Mouse (Mus musculus) R1 (cell line): Measurements from ENCODE around the gene Blvrb.

ENCODE experiments used
- DNase-seq: peaks from one replicate; pipeline ENCODE4 v3.0.0-alpha.2; 2018; ENCODE audit warnings: low read depth, low spot score

Blvrb gene

GRCm38 (mm10) chr7:27480927-27481626 lies 33.3 kb downstream of the Blvrb start:
- DNase-seq, result no peak

DNA sequence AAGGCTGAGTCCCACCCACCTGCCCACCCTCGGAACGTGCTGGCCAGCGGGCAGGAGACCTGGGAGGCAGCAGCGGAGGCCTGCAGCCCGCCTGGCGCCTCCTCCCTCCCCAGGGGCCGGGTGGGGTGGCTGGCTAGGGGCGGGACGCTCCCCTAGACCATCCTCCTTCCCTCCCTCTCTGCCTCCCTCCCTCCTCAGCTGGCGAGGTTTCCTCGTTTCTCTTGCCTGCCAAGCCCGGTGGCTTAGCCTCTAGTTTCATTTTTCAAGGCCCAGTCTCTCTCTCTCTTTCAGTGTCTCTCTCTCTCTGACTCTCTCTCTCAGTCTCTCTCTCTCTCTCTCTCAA lies 33.8 kb downstream of the Blvrb start:
- DNase-seq, result peak; percentile 56

DNA sequence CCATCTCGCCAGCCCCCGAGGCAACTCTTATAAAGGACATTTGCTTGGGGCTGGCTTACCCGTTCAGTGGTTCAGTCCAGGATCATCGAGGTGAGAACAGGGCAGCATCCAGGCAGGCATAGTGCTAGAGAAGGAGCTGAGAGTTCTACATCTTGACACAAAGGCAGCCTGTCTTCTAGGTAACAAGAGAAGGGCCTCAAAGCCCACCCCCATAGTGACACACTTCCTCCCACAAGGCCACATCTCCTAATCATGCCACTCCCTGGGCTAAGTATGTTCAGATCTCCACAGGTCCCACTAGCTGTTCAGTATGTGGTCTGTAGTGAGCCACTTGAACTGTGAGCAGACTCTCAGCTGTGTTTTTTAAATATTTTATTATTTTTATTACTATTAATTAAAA lies 36.1 kb downstream of the Blvrb start:
- DNase-seq, result peak; percentile 73

GRCm38 (mm10) chr7:27486102-27486769 lies 38.5 kb downstream of the Blvrb start:
- no peak for DNase-seq

DNA sequence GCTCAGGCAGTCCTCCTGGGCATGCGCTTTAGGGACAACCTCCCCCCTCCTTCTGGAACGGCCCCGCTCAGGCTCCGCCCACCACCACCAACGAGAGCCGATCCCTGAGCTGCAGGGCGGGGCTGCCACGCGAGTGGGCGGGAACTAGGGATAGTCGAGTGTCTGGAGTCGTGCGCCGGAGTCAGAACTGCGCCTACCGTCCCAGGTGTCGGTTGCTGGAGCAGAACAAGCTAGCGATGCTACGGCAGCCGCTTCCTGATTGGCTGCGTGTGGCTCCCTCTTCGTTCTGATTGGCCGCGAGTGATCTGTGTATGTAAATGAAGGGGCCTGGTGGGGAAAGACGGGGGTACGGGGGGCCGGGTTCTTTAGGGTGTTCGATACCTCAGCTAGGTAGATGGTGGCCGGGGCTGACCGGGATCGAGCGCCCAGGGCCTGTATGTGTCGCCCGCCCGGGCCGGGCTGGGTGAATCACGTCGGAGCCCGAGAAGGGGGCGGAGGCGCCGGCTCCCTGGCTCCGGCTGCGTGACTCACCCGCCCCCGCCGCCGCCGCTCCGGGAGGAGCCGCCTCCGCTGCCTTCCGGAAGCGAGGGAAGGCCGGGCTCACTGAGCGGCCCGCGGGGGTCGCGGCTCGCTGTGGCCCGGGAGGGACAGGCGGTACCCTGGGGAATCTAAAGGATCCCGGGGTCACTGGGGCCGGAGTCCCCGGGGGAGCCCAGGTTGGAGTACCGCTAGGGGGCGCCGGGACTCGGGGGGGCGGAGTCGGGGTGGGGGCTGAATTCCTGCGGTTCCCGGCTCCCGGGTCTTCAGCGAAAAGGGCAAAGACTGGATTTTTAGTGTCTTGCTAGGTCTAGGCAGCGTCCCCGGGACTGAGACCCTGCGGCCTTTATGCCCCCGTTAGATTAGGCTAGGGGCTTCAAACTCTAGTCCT lies 39.3 kb downstream of the Blvrb start, which contains the start of gene Sertad1:
Gene Sertad1, plus strand, starts transcription at position 141 of the 928 bp plus-strand sequence.
- DNase-seq, result peak; percentile 99

- DNase-seq, result peak; percentile 61
These were observed 40.0 kb downstream of the Blvrb start for GRCm38 (mm10) chr7:27487740-27488268.

GRCm38 (mm10) chr7:27489270-27489869 lies 41.6 kb downstream of the Blvrb start:
- no peak for DNase-seq

DNA sequence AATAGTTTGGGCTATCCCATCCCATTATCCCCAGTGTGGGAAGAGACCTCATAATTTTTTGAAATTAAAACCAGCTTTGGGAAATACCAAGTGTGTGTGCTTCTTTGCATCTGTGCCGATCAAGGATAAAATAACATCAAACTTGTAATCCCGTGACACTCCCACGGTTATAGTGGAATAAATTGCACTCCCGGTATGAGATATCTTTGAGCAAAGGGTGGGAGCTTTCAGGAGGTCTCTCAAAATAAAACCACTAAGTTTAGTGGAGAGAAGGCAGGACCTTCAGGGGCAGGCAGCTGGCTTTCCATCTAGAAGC lies 42.4 kb downstream of the Blvrb start:
- no peak for DNase-seq

DNA sequence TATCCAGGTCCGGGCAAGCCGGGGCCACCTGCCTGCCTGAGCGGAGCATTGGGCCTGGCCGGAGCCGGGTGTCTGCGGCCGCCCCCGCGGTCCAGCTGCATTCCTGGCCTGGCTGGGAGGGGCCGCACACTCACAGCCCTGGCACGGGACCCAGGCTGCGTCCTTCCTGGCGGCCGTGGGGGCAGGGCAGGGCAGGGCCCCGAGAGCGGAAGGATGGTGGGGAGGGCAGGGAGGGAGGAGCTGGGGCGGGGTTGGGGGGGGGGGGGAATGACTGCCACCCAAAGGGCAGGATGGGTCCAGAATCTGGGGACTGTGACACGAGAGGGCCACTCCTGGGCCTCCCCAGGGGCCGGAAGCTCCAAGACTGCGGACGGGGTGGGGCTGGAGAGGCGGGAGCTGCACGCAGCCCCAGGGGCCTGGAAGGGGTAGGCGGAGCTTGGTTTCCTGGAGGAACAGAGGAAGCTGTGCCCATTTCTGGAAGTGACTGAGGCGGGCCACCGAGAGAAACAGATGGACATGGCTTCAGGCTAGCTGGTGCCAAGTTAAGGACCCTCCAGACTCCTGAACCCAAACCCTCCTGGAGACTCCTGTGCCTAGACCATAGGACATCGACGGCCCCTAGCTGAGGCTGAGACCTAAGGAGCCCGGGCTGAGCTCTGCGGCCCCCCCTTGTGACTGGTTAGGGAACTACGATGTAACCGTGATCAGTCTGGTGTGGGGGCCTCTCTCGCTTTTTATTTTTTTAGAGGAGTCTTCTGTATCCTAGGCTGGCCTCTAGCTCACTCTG lies 43.0 kb downstream of the Blvrb start:
- DNase-seq, result peak; percentile 95

DNA sequence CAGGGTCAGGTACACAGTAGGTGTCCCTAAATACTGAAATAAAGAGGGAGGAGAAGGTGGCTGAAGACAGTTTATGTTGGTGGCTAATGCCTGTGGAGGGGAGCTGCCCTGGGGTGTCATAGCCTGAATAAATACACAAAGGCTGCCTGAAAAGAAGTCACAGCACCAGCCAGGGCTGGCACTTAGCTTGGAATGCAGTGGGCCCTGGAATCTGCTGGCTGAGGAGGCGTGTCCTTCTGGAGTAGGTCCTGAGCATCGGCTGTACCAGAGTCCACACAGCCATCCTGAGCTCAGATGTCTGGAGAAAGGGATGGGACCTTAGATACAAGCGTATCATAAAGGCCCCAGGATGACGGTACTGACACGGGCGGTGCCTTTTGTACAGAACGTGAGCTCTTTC lies 44.1 kb downstream of the Blvrb start:
- DNase-seq, result peak; percentile 75

DNA sequence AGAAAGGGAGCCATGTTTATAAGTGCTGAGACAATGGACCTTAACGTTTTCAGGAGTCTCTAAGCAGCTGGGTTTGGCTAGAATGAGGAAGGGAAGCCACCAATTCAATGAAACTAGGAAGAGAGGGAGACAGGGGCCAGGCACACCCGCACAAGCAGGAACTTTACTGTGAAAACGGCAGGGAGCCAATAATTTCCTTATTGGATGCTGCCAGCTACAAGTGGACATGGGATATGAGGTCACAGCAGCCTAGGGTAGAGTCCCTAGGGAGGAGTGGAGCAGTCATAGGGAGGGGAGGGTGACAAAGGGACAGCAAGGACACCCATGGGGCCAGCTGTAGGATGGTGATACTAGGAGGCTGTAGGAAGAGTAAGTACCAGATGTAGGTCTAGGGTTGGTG lies 45.2 kb downstream of the Blvrb start:
- DNase-seq, result no peak

DNA sequence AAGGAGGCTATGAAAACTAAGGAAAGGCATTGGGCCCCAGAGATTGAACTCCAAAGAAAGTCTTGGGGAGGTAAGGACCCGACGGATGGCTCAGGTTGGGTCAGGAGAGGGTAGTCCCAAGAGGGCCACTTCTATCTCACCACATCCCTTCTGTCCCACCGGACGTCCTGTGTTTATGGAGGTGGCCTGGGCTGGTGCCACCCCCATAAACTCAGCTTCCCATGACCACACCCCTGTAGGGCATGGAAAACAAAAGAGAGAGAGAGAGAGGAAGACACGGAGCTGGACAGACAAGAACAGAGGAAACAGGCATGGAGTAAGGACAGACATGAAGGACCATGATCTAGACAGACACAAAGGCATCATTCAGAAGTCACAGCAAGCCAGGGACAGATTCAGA lies 45.7 kb downstream of the Blvrb start:
- no peak for DNase-seq

DNA sequence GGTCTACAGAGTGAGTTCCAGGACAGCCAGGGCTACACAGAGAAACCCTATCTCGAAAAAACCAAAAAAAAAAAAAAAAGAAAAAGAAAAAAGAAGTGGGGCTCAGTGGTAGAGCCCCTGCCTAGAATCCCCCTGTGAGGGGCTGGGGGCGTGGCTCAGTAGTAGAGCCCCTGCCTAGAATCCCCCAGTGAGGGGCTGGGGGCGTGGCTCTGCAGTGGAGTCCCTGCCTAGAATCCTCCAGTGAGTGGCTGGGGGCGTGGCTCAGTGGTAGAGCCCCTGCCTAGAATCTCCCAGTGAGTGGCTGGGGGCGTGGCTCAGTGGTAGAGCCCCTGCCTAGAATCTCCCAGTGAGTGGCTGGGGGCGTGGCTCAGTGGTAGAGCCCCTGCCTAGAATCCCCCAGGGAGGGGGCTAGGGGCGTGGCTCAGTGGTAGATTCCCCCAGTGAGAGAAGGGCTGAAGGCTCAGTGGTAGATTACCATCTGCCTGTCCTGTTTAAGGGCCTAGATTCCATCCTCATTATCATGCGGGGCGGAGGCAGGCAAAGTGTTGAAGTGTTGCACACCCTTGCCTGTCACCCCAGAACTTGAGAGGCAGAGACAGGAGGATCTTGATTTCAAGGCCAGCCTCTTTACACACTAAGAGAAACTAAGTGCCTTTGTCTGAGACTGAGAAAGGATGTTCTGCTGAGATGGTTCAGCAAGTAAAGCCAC lies 47.0 kb downstream of the Blvrb start:
- DNase-seq, result peak; percentile 91

DNA sequence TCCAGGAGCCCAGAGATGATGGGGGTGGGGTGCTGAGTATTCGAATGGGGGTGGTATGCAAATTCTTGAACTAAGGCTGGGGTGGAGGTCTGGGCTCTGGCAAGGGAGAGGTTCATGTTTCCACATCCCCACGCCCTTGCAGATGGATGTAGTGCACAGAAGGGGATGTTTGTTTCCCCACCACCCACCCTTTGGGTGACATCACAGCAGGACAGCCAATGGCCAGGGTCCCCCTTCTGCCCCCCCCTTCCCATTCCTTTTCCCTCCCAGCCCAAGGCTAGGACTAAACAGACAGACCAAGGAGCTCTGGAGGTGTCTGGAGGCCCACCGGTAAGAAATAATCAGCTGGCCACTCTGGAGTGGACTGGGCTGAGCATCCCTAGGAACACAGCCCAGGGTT lies 51.3 kb downstream of the Blvrb start, which contains the start of gene Prx:
Gene Prx, plus strand, starts transcription at position 289 of the 400 bp plus-strand sequence.
- peak; percentile 42 for DNase-seq

GRCm38 (mm10) chr7:27501620-27502019 lies 53.8 kb downstream of the Blvrb start:
- peak; percentile 32 for DNase-seq

DNA sequence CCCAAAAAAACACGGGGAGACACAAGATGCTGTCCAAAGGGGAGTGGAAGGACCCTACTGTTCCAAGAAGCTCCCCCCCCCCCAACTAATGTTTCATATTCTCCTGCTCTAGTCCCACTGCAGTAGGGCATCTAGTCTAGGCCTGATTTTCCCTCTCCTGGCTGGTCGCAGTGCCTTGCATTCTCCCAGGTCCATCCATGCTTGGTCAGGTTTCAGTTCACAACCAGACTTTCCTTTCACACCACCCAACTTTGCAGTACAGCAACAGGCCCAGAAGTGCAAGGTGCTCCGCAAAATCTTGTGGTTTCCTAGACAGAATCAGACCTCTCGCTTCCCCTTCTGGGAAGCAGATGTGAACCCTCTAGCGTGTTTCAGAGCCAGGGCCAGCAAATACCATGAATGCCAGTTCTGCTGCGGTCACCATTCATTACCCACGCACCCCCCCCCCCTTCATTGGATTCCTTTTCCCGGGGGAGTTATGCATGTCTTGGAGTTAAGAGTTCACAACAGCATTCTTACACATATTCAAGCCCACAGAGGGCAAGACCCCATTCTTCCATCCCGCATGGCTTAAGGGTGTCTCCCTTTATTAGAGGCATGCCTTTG lies 59.1 kb downstream of the Blvrb start:
- DNase-seq, result no peak

DNA sequence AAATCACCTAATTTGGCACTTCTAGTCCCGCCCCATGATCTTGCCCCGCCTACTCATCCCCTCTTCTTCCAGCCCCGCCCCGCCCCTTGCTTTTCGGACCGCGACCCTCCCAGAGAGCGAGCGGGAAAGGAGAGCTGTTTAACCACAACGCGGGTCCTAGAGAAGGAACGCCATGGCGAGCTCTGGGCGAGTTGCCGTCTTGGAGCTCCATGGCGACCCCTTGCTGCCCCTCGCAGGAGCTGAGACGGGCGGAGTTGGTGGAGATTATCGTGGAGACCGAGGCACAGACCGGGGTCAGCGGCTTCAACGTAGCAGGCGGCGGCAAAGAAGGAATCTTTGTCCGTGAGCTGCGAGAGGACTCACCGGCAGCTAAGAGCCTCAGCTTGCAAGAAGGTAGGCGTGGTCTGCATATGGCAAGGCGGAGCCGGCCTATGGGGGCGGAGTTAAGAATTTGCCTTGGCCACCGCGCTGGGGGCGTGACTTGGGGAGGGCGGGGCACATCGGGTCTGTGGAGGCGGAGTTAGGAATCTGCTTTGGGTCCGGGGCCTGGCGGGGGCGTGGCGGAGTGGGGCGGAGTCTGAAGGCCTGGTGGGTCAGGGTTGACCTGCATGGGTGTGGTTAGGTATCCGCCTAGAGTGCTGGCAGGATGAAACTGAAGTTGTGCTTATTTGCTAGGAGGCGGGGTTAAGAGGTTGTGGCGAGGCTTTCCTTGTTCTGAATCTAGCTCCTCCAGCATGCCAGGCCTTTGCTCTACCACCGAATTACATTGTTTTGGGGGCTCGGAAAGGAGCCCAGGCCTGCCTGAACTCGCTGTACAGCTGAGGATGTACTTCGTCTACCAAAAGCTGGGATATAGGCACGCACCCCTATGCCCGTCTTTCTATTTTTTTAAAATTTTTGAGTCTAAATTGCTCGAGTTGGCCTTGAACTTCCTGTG lies 60.2 kb downstream of the Blvrb start:
- DNase-seq, result peak; percentile 98

GRCm38 (mm10) chr7:27508648-27509005 lies 60.8 kb downstream of the Blvrb start:
- peak; percentile 91 for DNase-seq

- peak; percentile 79 for DNase-seq
These were observed 63.0 kb downstream of the Blvrb start for GRCm38 (mm10) chr7:27510809-27511208.
